Mouse (Mus musculus): ENCODE measurements around the gene Wscd1. TPM values are rescaled to one million over a fixed set of nuclear protein-coding genes. Genes with fewer than 3 reads are reported as not detected.
A peak's percentile ranks its signal among the peaks of the same experiment; 100 is the strongest.

Gene Wscd1
- polyA plus RNA-seq, 1 experiment from 2014 or later, result 3.7 TPM

DNA sequence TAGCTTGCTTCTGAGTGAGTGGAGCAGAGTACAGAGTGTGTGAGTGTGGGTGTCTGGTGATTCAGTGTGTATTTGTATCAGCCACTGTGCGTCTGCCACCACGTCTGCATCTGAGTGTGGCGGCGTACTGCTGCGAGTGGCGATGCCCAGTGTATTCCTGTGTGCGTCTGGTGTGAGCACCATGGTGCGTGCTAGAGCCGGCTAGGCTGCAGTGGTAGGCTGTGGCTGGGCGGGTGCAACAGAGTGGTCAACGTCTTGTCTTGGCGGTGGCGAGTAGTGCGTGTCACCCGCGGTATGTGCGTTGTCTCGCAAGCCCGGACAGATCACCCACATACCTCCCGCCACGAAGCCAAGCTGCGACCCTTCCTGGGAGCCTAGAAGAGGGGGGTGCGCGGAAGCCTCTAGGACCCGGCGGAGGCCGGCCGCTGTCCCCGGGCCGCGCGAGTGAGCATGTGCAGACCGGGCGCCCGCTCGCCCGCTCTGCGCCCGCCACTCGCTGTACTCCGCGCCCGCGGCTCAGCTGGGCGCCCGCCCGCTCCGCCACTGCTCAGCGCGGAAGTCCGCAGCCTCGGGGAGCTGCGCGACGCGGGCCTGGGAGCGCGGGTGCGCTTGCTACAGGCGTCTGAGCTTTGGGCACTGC is 934 bp downstream of the Wscd1 start:
- Histone ChIP-seq H3K27ac (replicated peaks in 1 of 2; ENCODE audit: control insufficient read depth in 1 of 2, insufficient read depth in 1 of 2, low read depth in 2 of 2, low read length in 2 of 2) (no peak overlapping the region), H3K4me3 (ENCODE audit: control insufficient read depth in 1 of 2, insufficient read depth in 1 of 2, low read depth in 1 of 2, low read length in 2 of 2) (peak overlapping the region; percentile 48 to 58), H3K4me2 (ENCODE audit: low read length) (peak overlapping the region; percentile 94), H3K36me3 (ENCODE audit: control insufficient read depth, insufficient read depth, low read length) (no peaks in the 10 kb centered on the region), H3K9ac (ENCODE audit: low read length) (peak overlapping the region; percentile 64), H3K27me3 (ENCODE audit: control insufficient read depth, insufficient read depth, low read length) (peaks cover 49% of the 10 kb centered on the region), H3K9me3 (ENCODE audit: control insufficient read depth, low read length) (0 out of 2 replicates have a peak, but pooled peaks cover 4% of the 10 kb centered on the region), H3K4me1 (ENCODE audit: control insufficient read depth in 2 of 2, insufficient read depth in 2 of 2, low read length in 2 of 2) (peaks cover 2 to 7% of the 10 kb centered on the region in 2 experiments; a peak in 2 of 4 replicates)
- ATAC-seq (ENCODE audit: insufficient number of reproducible peaks, insufficient read depth, low FRiP score, low read depth), result peak; percentile 48
- 2% methylated on average over 60 of the region's 60 CpGs for WGBS

DNA sequence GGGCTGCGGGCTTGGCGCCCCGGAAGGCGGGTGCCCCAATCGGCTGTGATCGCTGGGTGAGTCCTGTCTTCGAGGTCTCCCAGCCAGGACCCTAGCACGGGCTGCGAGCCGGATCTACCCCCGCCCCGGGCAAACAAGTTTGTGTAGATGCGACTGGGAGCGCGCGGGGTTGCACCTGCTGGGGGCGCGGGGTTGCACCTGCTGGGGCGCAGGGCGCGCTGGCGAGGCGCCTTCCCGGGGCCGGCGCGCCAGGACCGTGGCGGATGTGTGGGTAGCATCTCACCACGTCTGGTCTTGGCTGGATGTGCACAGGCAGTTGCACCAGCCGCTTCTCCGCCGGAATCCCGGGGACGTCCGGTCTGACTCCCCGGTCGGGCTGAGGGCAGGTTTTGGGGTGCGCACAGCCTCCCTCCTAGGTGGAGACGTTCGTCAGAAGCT is 1.5 kb downstream of the Wscd1 start:
- Histone ChIP-seq H3K9me3 (ENCODE audit: control insufficient read depth, low read length) (0 out of 2 replicates have a peak, but pooled peaks cover 4% of the 10 kb centered on the region), H3K4me1 (ENCODE audit: control insufficient read depth in 2 of 2, insufficient read depth in 2 of 2, low read length in 2 of 2) (peaks cover 2 to 7% of the 10 kb centered on the region in 2 experiments; a peak in 2 of 4 replicates), H3K36me3 (ENCODE audit: control insufficient read depth, insufficient read depth, low read length) (no peaks in the 10 kb centered on the region), H3K27ac (replicated peaks in 1 of 2; ENCODE audit: control insufficient read depth in 1 of 2, insufficient read depth in 1 of 2, low read depth in 2 of 2, low read length in 2 of 2) (no peak overlapping the region), H3K27me3 (ENCODE audit: control insufficient read depth, insufficient read depth, low read length) (peaks cover 49% of the 10 kb centered on the region), H3K4me3 (ENCODE audit: control insufficient read depth in 1 of 2, insufficient read depth in 1 of 2, low read depth in 1 of 2, low read length in 2 of 2) (peak overlapping the region; percentile 48 to 58), H3K9ac (ENCODE audit: low read length) (peak overlapping the region; percentile 64), H3K4me2 (ENCODE audit: low read length) (peak overlapping the region; percentile 94)
- under 1% methylated on average over 41 of the region's 41 CpGs for WGBS
- no peak for ATAC-seq (ENCODE audit: insufficient number of reproducible peaks, insufficient read depth, low FRiP score, low read depth)

DNA sequence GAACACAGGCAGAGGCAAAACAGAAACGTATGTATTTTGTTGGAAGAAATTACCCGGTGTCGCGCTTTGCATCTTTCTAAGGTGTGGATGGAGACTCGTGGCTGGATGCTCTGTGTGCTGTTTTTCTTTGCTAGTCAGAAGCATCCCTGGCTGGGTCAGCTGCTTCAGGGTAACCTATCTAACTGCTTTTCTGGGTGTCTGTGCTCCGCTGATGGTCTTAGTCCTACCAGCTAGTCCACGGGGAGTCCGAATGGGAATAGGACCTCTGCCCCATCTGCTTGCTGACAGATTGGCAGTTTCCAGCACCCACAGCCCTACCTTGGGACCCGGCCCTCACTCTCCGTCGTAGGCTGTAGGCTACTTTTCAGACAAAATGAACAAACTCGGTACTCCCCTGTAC is 2.0 kb downstream of the Wscd1 start:
- no peaks in the 10 kb centered on the region for H3K36me3 ChIP-seq (ENCODE audit: control insufficient read depth, insufficient read depth, low read length)
- peaks cover 2 to 7% of the 10 kb centered on the region in 2 experiments; a peak in 2 of 4 replicates for H3K4me1 ChIP-seq (ENCODE audit: control insufficient read depth in 2 of 2, insufficient read depth in 2 of 2, low read length in 2 of 2)
- 0 out of 2 replicates have a peak, but pooled peaks cover 1% of the 10 kb centered on the region for H3K9me3 ChIP-seq (ENCODE audit: control insufficient read depth, low read length)
- H3K27ac ChIP-seq (replicated peaks in 1 of 2; ENCODE audit: control insufficient read depth in 1 of 2, insufficient read depth in 1 of 2, low read depth in 2 of 2, low read length in 2 of 2), result no peak overlapping the region
- no peak overlapping the region for H3K9ac ChIP-seq (ENCODE audit: low read length)
- 34% methylated on average over 12 of the region's 12 CpGs for WGBS
- no peak for ATAC-seq (ENCODE audit: insufficient number of reproducible peaks, insufficient read depth, low FRiP score, low read depth)
- H3K4me3 ChIP-seq (ENCODE audit: control insufficient read depth in 1 of 2, insufficient read depth in 1 of 2, low read depth in 1 of 2, low read length in 2 of 2), result peak overlapping the region; percentile 48 to 58
- peak overlapping the region; percentile 94 for H3K4me2 ChIP-seq (ENCODE audit: low read length)
- peaks cover 49% of the 10 kb centered on the region for H3K27me3 ChIP-seq (ENCODE audit: control insufficient read depth, insufficient read depth, low read length)

- ATAC-seq (ENCODE audit: insufficient number of reproducible peaks, insufficient read depth, low FRiP score, low read depth), result no peak
- Histone ChIP-seq H3K27me3 (ENCODE audit: control insufficient read depth, insufficient read depth, low read length) (peaks cover 49% of the 10 kb centered on the region), H3K9ac (ENCODE audit: low read length) (no peak overlapping the region), H3K9me3 (ENCODE audit: control insufficient read depth, low read length) (no peaks in the 10 kb centered on the region), H3K4me3 (ENCODE audit: control insufficient read depth in 1 of 2, insufficient read depth in 1 of 2, low read depth in 1 of 2, low read length in 2 of 2) (no peak overlapping the region), H3K36me3 (ENCODE audit: control insufficient read depth, insufficient read depth, low read length) (no peaks in the 10 kb centered on the region), H3K4me2 (ENCODE audit: low read length) (no peak overlapping the region), H3K27ac (replicated peaks in 1 of 2; ENCODE audit: control insufficient read depth in 1 of 2, insufficient read depth in 1 of 2, low read depth in 2 of 2, low read length in 2 of 2) (no peak overlapping the region), H3K4me1 (ENCODE audit: control insufficient read depth in 2 of 2, insufficient read depth in 2 of 2, low read length in 2 of 2) (peaks cover 2 to 7% of the 10 kb centered on the region in 2 experiments; a peak in 2 of 4 replicates)
- 70% methylated on average over 3 of the region's 3 CpGs for WGBS
These were observed 2.9 kb downstream of the Wscd1 start for GRCm38 (mm10) chr11:71752626-71753025.

- Histone ChIP-seq H3K4me3 (ENCODE audit: control insufficient read depth in 1 of 2, insufficient read depth in 1 of 2, low read depth in 1 of 2, low read length in 2 of 2) (no peak overlapping the region), H3K27me3 (ENCODE audit: control insufficient read depth, insufficient read depth, low read length) (peaks cover 41% of the 10 kb centered on the region), H3K9me3 (ENCODE audit: control insufficient read depth, low read length) (no peaks in the 10 kb centered on the region), H3K36me3 (ENCODE audit: control insufficient read depth, insufficient read depth, low read length) (no peaks in the 10 kb centered on the region), H3K4me1 (ENCODE audit: control insufficient read depth in 2 of 2, insufficient read depth in 2 of 2, low read length in 2 of 2) (peaks cover 2 to 7% of the 10 kb centered on the region in 2 experiments; a peak in 2 of 4 replicates), H3K9ac (ENCODE audit: low read length) (no peak overlapping the region), H3K27ac (replicated peaks in 1 of 2; ENCODE audit: control insufficient read depth in 1 of 2, insufficient read depth in 1 of 2, low read depth in 2 of 2, low read length in 2 of 2) (no peak overlapping the region), H3K4me2 (ENCODE audit: low read length) (no peak overlapping the region)
- ATAC-seq (ENCODE audit: insufficient number of reproducible peaks, insufficient read depth, low FRiP score, low read depth), result no peak
- WGBS, result 48% methylated on average over 2 of the region's 2 CpGs
These were observed 5.4 kb downstream of the Wscd1 start for GRCm38 (mm10) chr11:71755115-71755514.

GRCm38 (mm10) chr11:71756325-71756724 is 6.6 kb downstream of the Wscd1 start:
- peaks cover 29% of the 10 kb centered on the region for H3K27me3 ChIP-seq (ENCODE audit: control insufficient read depth, insufficient read depth, low read length)

GRCm38 (mm10) chr11:71758211-71759110 is 8.7 kb downstream of the Wscd1 start:
- ATAC-seq (ENCODE audit: insufficient number of reproducible peaks, insufficient read depth, low FRiP score, low read depth), result no peak
- Histone ChIP-seq H3K4me1 (ENCODE audit: control insufficient read depth in 2 of 2, insufficient read depth in 2 of 2, low read length in 2 of 2) (no peaks in the 10 kb centered on the region), H3K4me3 (ENCODE audit: control insufficient read depth in 1 of 2, insufficient read depth in 1 of 2, low read depth in 1 of 2, low read length in 2 of 2) (no peak overlapping the region), H3K36me3 (ENCODE audit: control insufficient read depth, insufficient read depth, low read length) (no peaks in the 10 kb centered on the region), H3K27me3 (ENCODE audit: control insufficient read depth, insufficient read depth, low read length) (peaks cover 8% of the 10 kb centered on the region; the same call in 1 of the 2 replicates), H3K9me3 (ENCODE audit: control insufficient read depth, low read length) (no peaks in the 10 kb centered on the region), H3K27ac (replicated peaks in 1 of 2; ENCODE audit: control insufficient read depth in 1 of 2, insufficient read depth in 1 of 2, low read depth in 2 of 2, low read length in 2 of 2) (no peak overlapping the region), H3K9ac (ENCODE audit: low read length) (no peak overlapping the region), H3K4me2 (ENCODE audit: low read length) (no peak overlapping the region)
- WGBS, result 48% methylated on average over 21 of the region's 21 CpGs

More at GRCm38 (mm10) chr11:71756325-71756724, 6.6 kb downstream of the Wscd1 start:
- H3K4me2 ChIP-seq (ENCODE audit: low read length), result no peak overlapping the region
- no peak overlapping the region for H3K9ac ChIP-seq (ENCODE audit: low read length)
- H3K4me1 ChIP-seq (ENCODE audit: control insufficient read depth in 2 of 2, insufficient read depth in 2 of 2, low read length in 2 of 2), result peaks cover 0 to under 1% of the 10 kb centered on the region in 2 experiments; a peak in 1 of 4 replicates
- WGBS, result 55% methylated on average over 3 of the region's 3 CpGs
- no peaks in the 10 kb centered on the region for H3K9me3 ChIP-seq (ENCODE audit: control insufficient read depth, low read length)
- no peak overlapping the region for H3K4me3 ChIP-seq (ENCODE audit: control insufficient read depth in 1 of 2, insufficient read depth in 1 of 2, low read depth in 1 of 2, low read length in 2 of 2)
- no peaks in the 10 kb centered on the region for H3K36me3 ChIP-seq (ENCODE audit: control insufficient read depth, insufficient read depth, low read length)
- H3K27ac ChIP-seq (replicated peaks in 1 of 2; ENCODE audit: control insufficient read depth in 1 of 2, insufficient read depth in 1 of 2, low read depth in 2 of 2, low read length in 2 of 2), result no peak overlapping the region
- no peak for ATAC-seq (ENCODE audit: insufficient number of reproducible peaks, insufficient read depth, low FRiP score, low read depth)
